Mouse (Mus musculus) CD8-positive naive resting alpha-beta T cell, adult 57 days (primary cell): ENCODE results near the gene Olfr1089. TPM values are rescaled to one million over a fixed set of nuclear protein-coding genes. Genes with fewer than 3 reads are reported as not detected.

Source experiments
- total RNA-seq: library from RNA; stranded (reverse); gene quantifications from one replicate; pipeline ENCODE4 v1.2.4, GENCODE M21; 2023

Olfr1089 gene
- total RNA-seq, result not detected

GRCm38 (mm10) chr2:86733601-86734000, at the start of gene Olfr1089:
Gene Olfr1089, minus strand, starts transcription at chr2:86733701.

DNA sequence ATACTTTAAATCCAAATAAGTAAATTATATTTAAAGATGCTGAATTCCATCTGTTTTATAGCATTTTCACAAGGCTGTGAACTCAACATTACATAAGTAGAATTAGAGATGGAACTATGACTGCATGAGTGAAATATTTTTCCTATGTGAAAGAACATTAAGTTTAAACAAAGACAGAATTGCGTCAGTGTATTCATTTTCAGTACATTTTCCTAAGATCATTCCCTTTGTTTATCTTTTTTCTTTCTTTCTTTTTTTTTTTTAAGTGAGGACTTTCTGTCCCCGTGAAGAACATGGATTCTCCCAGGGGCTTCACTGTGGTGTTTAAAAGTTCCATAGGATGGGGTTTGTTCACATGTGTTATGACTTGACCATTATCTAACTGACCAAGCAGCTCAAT, 48.7 kb upstream of the Olfr1089 start, which contains the start of gene Olfr1093:
TSS of gene Olfr1093 (plus strand) at position 301 of the 400 bp plus-strand sequence.

DNA sequence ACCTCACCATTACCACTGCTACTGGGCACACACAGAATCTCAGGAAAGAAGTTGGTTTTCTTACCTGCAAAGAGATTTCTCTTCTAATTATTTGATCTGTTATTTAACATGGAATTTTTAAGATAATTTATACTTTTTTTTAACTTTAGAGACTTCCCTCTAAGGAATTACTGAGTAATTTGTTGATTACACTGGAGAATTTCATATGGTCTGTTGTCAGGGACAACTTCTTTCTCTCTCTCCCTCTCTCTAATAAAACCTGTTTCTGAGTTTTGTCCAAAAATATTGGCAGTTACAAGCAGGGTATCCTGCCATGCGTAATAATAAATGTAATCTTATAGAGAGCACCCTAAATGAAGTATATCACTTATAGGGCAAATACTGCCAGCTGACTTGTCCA, 25.4 kb upstream of the Olfr1089 start, which contains the start of gene Olfr1090:
TSS of gene Olfr1090 (minus strand) at position 101 of the 400 bp plus-strand sequence.

GRCm38 (mm10) chr2:86698295-86698694, 35.2 kb downstream of the Olfr1089 start, which contains the start of gene Olfr1087:
Gene Olfr1087, minus strand, starts transcription at chr2:86698395.

Other genes starting within 250 kb of the Olfr1089 start
- gene Olfr228, start 246.3 kb downstream of the Olfr1089 start, total RNA-seq, result not detected
- not detected for gene Olfr1076, start 225.2 kb downstream of the Olfr1089 start, total RNA-seq
- not detected for gene Olfr1079, start 191.2 kb downstream of the Olfr1089 start, total RNA-seq
- gene Olfr1080, start 175.5 kb downstream of the Olfr1089 start, total RNA-seq, result not detected
- not detected for gene Olfr1082, start 134.7 kb downstream of the Olfr1089 start, total RNA-seq
- not detected for gene Olfr1084, start 94.0 kb downstream of the Olfr1089 start, total RNA-seq
- not detected for gene Olfr1085, start 71.7 kb downstream of the Olfr1089 start, total RNA-seq
- gene Olfr1086, start 53.6 kb downstream of the Olfr1089 start, total RNA-seq, result not detected
- not detected for gene Olfr1087, start 35.3 kb downstream of the Olfr1089 start, total RNA-seq
- gene Olfr1090, start 25.3 kb upstream of the Olfr1089 start, total RNA-seq, result not detected
- not detected for gene Olfr1093, start 48.8 kb upstream of the Olfr1089 start, total RNA-seq
- gene Olfr141, start 76.3 kb upstream of the Olfr1089 start, total RNA-seq, result not detected
- gene Olfr1094, start 91.0 kb upstream of the Olfr1089 start, total RNA-seq, result not detected
- gene Olfr1095, start 118.0 kb upstream of the Olfr1089 start, total RNA-seq, result not detected
- not detected for gene Gm13723, start 141.1 kb upstream of the Olfr1089 start, total RNA-seq
- not detected for gene Olfr1097, start 158.5 kb upstream of the Olfr1089 start, total RNA-seq
- gene Olfr1098, start 190.8 kb upstream of the Olfr1089 start, total RNA-seq, result not detected
- not detected for gene Olfr1099, start 227.0 kb upstream of the Olfr1089 start, total RNA-seq
- not detected for gene Olfr1100, start 246.3 kb upstream of the Olfr1089 start, total RNA-seq